Mouse (Mus musculus): ENCODE measurements at regions not wholly inside any gene's neighbourhood (a gene's known extent, or its start where the extent isn't known, plus 50 kb on each side); places are given as distances from the start of the nearest gene placed in this dataset.
A peak's percentile ranks its signal among the peaks of the same experiment; 100 is the strongest.

- Histone ChIP-seq H3K27ac (replicated peaks) (no peak overlapping the region), H3K4me3 (no peak overlapping the region), H3K4me1 (0 out of 2 replicates have a peak, but pooled peaks cover 2% of the 10 kb centered on the region), H3K9me3 (replicated peaks) (no peaks in the 10 kb centered on the region), H3K36me3 (no peaks in the 10 kb centered on the region), H3K27me3 (ENCODE audit: low read depth, poor library complexity, severe bottlenecking) (no peaks in the 10 kb centered on the region)
- WGBS = 77% methylated on average over 5 of the region's 5 CpGs
- DNase-seq (ENCODE audit: low spot score) = no peak
Observed at GRCm38 (mm10) chr6:16177313-16177712, 456.9 kb downstream of the Mdfic start.

DNA sequence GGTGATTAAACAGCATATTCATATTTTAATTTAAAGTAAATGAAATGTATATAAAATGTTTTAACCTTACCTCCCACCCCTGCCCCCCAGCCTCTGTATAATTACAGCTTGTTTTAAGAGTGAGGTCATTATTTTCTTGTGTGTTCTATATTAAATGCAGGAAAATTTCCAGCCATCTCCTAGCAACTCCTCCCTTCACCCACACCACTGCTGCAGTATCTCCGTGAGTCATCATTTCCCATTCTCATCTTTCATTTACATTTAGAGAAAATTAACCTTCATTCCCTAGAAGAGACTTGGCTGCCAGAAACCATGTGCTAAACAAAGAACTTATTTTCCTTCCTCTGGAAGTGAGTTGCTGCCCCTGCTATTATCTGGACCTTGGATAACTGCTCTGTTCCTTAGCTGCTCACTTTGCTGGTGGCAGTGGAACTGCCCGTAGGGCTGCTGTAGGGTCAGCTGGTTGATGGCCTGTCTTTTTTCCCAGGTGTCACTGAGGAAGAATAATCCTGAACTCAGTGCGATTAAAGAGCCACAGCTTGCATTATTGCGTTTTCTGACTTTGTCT, 467.6 kb downstream of the Mdfic start:
- Histone ChIP-seq H3K27me3 (ENCODE audit: low read depth, poor library complexity, severe bottlenecking) (no peaks in the 10 kb centered on the region), H3K4me3 (no peak overlapping the region), H3K9me3 (replicated peaks) (no peaks in the 10 kb centered on the region), H3K4me1 (no peaks in the 10 kb centered on the region), H3K27ac (replicated peaks) (no peak overlapping the region), H3K36me3 (no peaks in the 10 kb centered on the region)
- 82% methylated on average over 4 of the region's 4 CpGs for WGBS
- DNase-seq (ENCODE audit: low spot score) = no peak

DNA sequence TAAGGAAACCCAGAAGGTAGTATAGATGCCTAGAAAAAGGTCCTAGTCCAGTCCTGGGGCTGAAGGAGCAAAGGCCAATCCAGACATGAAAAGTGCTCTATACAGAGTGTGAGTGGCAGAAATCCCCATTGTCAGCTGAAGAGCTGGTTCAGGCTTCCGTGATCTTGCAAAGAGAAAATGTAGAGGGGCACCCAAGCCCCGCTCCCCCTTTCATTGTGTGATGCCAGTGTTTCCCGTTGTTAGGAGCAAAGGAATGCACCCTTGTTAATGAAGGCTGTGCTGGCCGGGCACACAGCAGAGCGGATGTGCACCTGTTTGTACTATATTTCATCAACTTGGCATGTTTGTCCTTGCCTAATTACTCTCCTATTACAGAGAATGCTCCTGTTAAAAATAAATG, 492.5 kb downstream of the Mdfic start:
- H3K36me3 ChIP-seq = no peaks in the 10 kb centered on the region
- WGBS = 31% methylated on average over 5 of the region's 5 CpGs
- peak overlapping the region; percentile 79 for H3K27ac ChIP-seq (replicated peaks)
- H3K4me1 ChIP-seq = peaks cover 34% of the 10 kb centered on the region
- no peaks in the 10 kb centered on the region for H3K27me3 ChIP-seq (ENCODE audit: low read depth, poor library complexity, severe bottlenecking)
- H3K4me3 ChIP-seq = no peak overlapping the region
- H3K9me3 ChIP-seq (replicated peaks) = no peaks in the 10 kb centered on the region
- DNase-seq (ENCODE audit: low spot score) = peak; percentile 81

DNA sequence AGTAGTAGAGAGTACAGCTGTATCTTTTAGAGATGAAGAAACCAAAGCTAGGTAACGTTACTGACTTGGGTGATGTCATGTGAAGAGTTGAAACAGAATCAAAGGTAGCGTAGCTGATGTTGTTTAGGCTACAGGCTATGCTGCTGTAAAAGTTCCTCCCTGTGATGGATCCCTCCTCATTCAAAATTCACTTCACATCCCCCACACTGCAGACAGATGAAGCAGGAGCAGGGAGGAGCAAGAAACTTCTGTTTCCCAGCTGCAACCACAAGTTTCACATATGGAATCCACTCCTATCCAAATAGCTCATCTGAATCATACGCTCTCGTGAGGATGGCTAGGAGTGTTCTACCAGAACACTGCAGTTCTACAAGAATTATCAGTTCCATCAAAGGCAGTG, 493.2 kb downstream of the Mdfic start:
- Histone ChIP-seq H3K36me3 (no peaks in the 10 kb centered on the region), H3K4me1 (peaks cover 34% of the 10 kb centered on the region), H3K4me3 (no peak overlapping the region), H3K27me3 (ENCODE audit: low read depth, poor library complexity, severe bottlenecking) (no peaks in the 10 kb centered on the region), H3K9me3 (replicated peaks) (no peaks in the 10 kb centered on the region), H3K27ac (replicated peaks) (peak overlapping the region; percentile 79)
- peak; percentile 29 for DNase-seq (ENCODE audit: low spot score)
- WGBS = 66% methylated on average over 4 of the region's 4 CpGs

- H3K9me3 ChIP-seq (replicated peaks) = no peaks in the 10 kb centered on the region
- WGBS = 47% methylated on average over 3 of the region's 3 CpGs
- H3K4me3 ChIP-seq = no peak overlapping the region
- peak; percentile 38 for DNase-seq (ENCODE audit: low spot score)
- no peak overlapping the region for H3K27ac ChIP-seq (replicated peaks)
- no peaks in the 10 kb centered on the region for H3K36me3 ChIP-seq
- no peaks in the 10 kb centered on the region for H3K4me1 ChIP-seq
- H3K27me3 ChIP-seq (ENCODE audit: low read depth, poor library complexity, severe bottlenecking) = no peaks in the 10 kb centered on the region
Observed at GRCm38 (mm10) chr6:16221002-16221627, 500.7 kb downstream of the Mdfic start.
